Mouse (Mus musculus): ENCODE data around the gene Lrrn3.

The Lrrn3 gene

GRCm38 (mm10) chr12:41436206-41436985, 49.8 kb downstream of the Lrrn3 start:
- no peak for DNase-seq (ENCODE audit: low spot score in 2 of 2)

GRCm38 (mm10) chr12:41428806-41429205, 57.4 kb downstream of the Lrrn3 start:
- DNase-seq (ENCODE audit: low spot score in 2 of 2) = no peak

GRCm38 (mm10) chr12:41427464-41427863, 58.8 kb downstream of the Lrrn3 start:
- no peak for DNase-seq (ENCODE audit: low spot score in 2 of 2)

GRCm38 (mm10) chr12:41425101-41425679, 61.0 kb downstream of the Lrrn3 start:
- DNase-seq (ENCODE audit: low spot score in 2 of 2) = no peak

GRCm38 (mm10) chr12:41417961-41418360, 68.3 kb downstream of the Lrrn3 start:
- no peak for DNase-seq (ENCODE audit: low spot score in 2 of 2)

- no peak for DNase-seq (ENCODE audit: low spot score in 2 of 2)
Measured at GRCm38 (mm10) chr12:41417099-41417498, 69.1 kb downstream of the Lrrn3 start.

- DNase-seq (ENCODE audit: low spot score in 2 of 2) = no peak
Measured at GRCm38 (mm10) chr12:41416635-41417034, 69.6 kb downstream of the Lrrn3 start.

- DNase-seq (ENCODE audit: low spot score in 2 of 2) = no peak
Measured at GRCm38 (mm10) chr12:41409431-41409830, 76.8 kb downstream of the Lrrn3 start.

- DNase-seq (ENCODE audit: low spot score in 2 of 2) = no peak
Measured at GRCm38 (mm10) chr12:41401923-41402322, 84.3 kb downstream of the Lrrn3 start.
